Mouse (Mus musculus) megakaryocyte, embryonic 14.5 days (primary cell): ENCODE results near the gene Lims1. TPM values are rescaled to one million over a fixed set of nuclear protein-coding genes. Genes with fewer than 3 reads are reported as not detected.
"Not testable (repeated sequence)": the region's sequence is repeated elsewhere in the genome, so short reads cannot be mapped to it uniquely, and the experiment has no call there.

Experiments used
- H3K27me3 ChIP-seq: replicated peaks from 2 replicates; pipeline ENCODE3; 2012; ENCODE audit warnings: inconsistent platforms
- H3K36me3 ChIP-seq: replicated peaks from 2 replicates; pipeline ENCODE3; 2012; ENCODE audit warnings: low read length, inconsistent platforms, mixed read lengths
- H3K4me1 ChIP-seq: 2 replicates; pipeline ENCODE4 v1.6.1; 2012; ENCODE audit warnings: inconsistent platforms
- H3K4me3 ChIP-seq: replicated peaks from 2 replicates; pipeline ENCODE3; 2012; ENCODE audit warnings: moderate library complexity, mild to moderate bottlenecking, inconsistent platforms
- H3K9me3 ChIP-seq: 2 replicates; pipeline ENCODE4 v1.6.1; 2012; ENCODE audit warnings: inconsistent platforms
- FLI1 ChIP-seq: IDR thresholded peaks from 2 replicates; pipeline ENCODE4 v1.6.1; 2012; ENCODE audit warnings: low read length, inconsistent platforms, mixed read lengths
- GATA1 ChIP-seq: IDR thresholded peaks from 3 replicates; pipeline ENCODE4 v1.6.1; 2012; ENCODE audit warnings: mixed read lengths, low read length, inconsistent platforms, borderline replicate concordance
- polyA plus RNA-seq: library from polyadenylated mRNA; stranded (reverse); fragments of >175 nt; gene quantifications from 2 replicates; pipeline ENCODE4 v1.2.3, GENCODE M21; 2012; ENCODE audit warnings: low replicate concordance; ENCODE audit not compliant: insufficient read depth

Lims1 gene
- polyA plus RNA-seq, 1 experiment, result 6.5 TPM

DNA sequence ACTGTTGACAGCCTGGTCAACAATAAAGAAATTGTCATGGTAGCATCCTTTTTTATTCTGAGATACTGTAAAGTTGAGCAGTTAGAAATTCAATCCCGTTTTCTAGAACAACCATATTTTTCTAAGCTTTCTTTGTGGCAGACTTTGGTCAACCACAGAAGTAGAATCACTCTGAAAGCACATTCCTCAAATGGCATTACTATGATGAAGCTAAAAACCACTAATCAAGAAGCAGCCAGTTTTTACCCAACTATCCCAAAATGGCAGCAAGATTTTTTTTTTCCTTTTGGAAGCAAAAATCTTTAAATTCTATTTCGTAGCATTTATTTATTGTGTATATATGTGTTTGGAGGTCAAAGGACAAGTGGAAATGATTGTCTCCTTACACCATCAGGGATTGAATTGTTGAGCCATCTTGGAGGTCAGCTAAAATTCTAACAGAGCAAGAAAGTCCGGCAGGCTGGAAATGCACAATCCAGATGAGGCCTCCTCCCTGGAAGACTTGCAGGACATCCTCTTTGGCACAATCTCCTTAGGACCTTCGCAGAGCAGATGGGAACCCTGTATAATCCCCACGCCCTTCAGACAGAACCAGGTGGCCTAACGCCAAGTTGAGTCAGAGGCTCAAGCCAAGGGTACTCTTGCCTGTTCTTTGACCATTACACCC, 772 bp upstream of the Lims1 start:
- no peaks in the 10 kb centered on the region for H3K27me3 ChIP-seq
- H3K4me3 ChIP-seq, result peak overlapping the region; percentile 98
- peaks cover 25% of the 10 kb centered on the region for H3K36me3 ChIP-seq
- H3K4me1 ChIP-seq, result peaks cover 38% of the 10 kb centered on the region
- no peak for TF ChIP-seq GATA1
- no peak for TF ChIP-seq FLI1
- H3K9me3 ChIP-seq, result peaks cover 6% of the 10 kb centered on the region

DNA sequence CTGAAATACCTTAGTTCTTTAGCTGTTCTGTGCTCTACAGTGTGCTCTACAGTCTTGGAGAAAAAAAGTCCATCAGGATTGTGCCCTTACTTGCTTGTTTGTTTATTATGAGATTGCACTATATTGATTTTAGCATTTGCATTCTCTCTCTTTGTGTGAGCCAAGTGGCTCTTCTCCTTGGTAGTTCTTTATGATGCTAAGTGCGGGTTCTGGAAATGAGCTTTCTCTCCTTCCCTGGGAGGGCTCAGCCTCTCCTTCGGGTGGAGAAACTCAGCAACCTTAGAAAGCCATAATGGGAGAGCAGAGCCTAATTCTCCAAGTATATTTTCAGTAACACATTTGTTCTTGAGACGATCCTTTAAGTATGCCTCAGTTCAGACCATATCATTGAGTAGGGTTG, 3.0 kb downstream of the Lims1 start:
- H3K4me1 ChIP-seq, result peaks cover 68% of the 10 kb centered on the region
- no peaks in the 10 kb centered on the region for H3K27me3 ChIP-seq
- no peak for TF ChIP-seq GATA1
- no peak for TF ChIP-seq FLI1
- H3K4me3 ChIP-seq, result peak overlapping the region; percentile 98
- no peaks in the 10 kb centered on the region for H3K9me3 ChIP-seq
- H3K36me3 ChIP-seq, result peaks cover 52% of the 10 kb centered on the region

GRCm38 (mm10) chr10:58327836-58328235, 4.6 kb downstream of the Lims1 start:
- H3K9me3 ChIP-seq, H3K27me3 ChIP-seq: not testable (repeated sequence)
- peaks cover 65% of the 10 kb centered on the region for H3K36me3 ChIP-seq
- peaks cover 68% of the 10 kb centered on the region for H3K4me1 ChIP-seq
- H3K4me3 ChIP-seq, result peak overlapping the region; percentile 85

GRCm38 (mm10) chr10:58328517-58329108, 5.3 kb downstream of the Lims1 start:
- no peaks in the 10 kb centered on the region for H3K27me3 ChIP-seq
- H3K36me3 ChIP-seq, result peaks cover 72% of the 10 kb centered on the region
- H3K9me3 ChIP-seq, result no peaks in the 10 kb centered on the region
- H3K4me1 ChIP-seq, result peaks cover 73% of the 10 kb centered on the region
- peak overlapping the region; percentile 85 for H3K4me3 ChIP-seq
- TF ChIP-seq GATA1, result no peak
- TF ChIP-seq FLI1, result no peak

GRCm38 (mm10) chr10:58330635-58331034, 7.4 kb downstream of the Lims1 start:
- no peak for TF ChIP-seq GATA1
- no peak for TF ChIP-seq FLI1
- H3K36me3 ChIP-seq, result peaks cover 85% of the 10 kb centered on the region
- H3K4me3 ChIP-seq, result peak overlapping the region; percentile 85
- no peaks in the 10 kb centered on the region for H3K9me3 ChIP-seq
- no peaks in the 10 kb centered on the region for H3K27me3 ChIP-seq
- H3K4me1 ChIP-seq, result peaks cover 89% of the 10 kb centered on the region

DNA sequence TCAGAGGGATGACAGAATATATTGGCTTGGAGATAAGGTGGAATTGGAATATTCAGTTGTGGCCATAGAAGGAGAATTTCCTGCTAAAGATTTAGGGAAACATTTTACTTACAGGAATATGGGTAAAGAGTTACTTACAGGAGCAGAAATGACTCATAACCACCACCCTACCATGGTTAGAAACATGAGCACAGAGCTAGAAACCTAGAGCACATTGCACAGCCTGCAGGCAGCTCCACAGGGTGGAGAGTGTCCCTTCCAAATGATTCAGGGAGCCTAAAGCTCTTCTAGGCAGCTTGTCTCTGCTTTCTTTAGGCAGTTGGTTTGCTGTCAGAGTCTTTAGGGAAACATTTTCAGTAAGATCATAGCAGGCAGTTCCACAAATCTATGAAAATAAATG, 8.5 kb downstream of the Lims1 start:
- Histone ChIP-seq H3K4me3 (peak overlapping the region; percentile 64), H3K9me3 (no peaks in the 10 kb centered on the region), H3K36me3 (peaks cover 85% of the 10 kb centered on the region), H3K4me1 (peaks cover 92% of the 10 kb centered on the region), H3K27me3 (no peaks in the 10 kb centered on the region)
- TF ChIP-seq GATA1, result no peak
- TF ChIP-seq FLI1, result no peak

DNA sequence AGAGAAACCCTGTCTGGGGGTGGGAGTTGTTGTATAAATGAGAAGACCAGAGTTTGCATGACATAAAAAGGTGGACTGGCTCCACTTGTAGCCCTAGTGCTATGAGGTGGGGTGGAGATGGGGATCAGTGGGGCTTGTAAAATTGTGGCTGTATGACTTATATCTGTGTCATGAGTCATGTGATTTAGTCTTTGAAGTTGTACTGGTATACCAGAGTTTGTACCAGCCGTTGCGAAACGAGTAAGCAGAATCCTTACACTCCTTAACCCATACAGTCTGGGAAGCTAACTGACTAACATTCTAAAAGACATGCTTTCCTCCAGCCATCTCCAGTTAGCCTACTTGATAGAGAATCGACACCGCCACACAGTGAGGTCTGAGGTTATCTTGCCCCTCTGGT, 10.1 kb downstream of the Lims1 start:
- no peaks in the 10 kb centered on the region for H3K27me3 ChIP-seq
- peaks cover 92% of the 10 kb centered on the region for H3K36me3 ChIP-seq
- no peaks in the 10 kb centered on the region for H3K9me3 ChIP-seq
- H3K4me1 ChIP-seq, result peaks cover 97% of the 10 kb centered on the region
- no peak for TF ChIP-seq GATA1
- no peak for TF ChIP-seq FLI1
- H3K4me3 ChIP-seq, result peak overlapping the region; percentile 83

DNA sequence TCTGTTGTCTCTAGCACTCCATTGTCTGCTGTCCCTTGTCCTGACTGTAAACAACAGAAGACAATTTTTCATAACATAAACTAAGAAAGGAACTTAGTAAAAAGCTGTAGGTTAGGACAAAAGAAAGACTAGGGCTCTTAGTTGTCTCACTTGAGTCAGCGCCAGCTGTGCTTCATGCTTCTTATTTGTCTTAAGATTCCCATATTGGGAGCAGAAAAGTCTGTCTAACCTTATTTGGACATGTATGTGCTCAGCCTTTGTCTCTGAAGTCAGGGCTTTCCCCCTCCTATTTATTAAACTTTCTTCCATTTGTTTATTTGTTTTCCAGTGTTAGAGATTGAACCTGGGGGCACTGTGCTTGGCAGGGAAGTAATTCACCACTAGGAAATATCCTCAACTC, 12.9 kb downstream of the Lims1 start:
- TF ChIP-seq FLI1 (no peak), GATA1 (no peak)
- Histone ChIP-seq H3K4me3 (no peak overlapping the region), H3K4me1 (peaks cover 96% of the 10 kb centered on the region), H3K9me3 (no peaks in the 10 kb centered on the region), H3K36me3 (peaks cover 92% of the 10 kb centered on the region), H3K27me3 (no peaks in the 10 kb centered on the region)

DNA sequence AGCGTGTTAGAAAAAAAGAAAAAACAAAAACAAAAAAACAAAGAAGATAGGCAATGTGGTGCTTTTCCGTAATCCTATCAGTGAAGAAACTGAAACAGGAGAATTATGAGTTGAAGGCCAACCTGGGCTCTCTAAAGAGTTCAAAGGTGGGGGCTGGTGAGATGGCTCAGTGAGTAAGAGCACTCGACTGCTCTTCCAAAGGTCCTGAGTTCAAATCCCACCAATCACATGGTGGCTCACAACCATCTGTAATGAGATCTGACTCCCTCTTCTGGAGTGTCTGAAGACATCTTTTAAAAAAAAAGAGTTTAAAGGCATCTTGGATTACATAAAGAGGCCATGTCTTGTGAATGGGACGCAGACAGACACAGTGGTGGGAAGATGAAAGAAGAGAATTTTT, 13.8 kb downstream of the Lims1 start:
- H3K4me3 ChIP-seq, H3K27me3 ChIP-seq, H3K9me3 ChIP-seq: not testable (repeated sequence)
- Histone ChIP-seq H3K4me1 (peaks cover 96% of the 10 kb centered on the region), H3K36me3 (peaks cover 92% of the 10 kb centered on the region)

GRCm38 (mm10) chr10:58338590-58338989, 15.3 kb downstream of the Lims1 start:
- Histone ChIP-seq H3K36me3 (peaks cover 92% of the 10 kb centered on the region), H3K4me1 (peaks cover 97% of the 10 kb centered on the region), H3K4me3 (no peak overlapping the region), H3K27me3 (no peaks in the 10 kb centered on the region), H3K9me3 (no peaks in the 10 kb centered on the region)
- no peak for TF ChIP-seq FLI1
- TF ChIP-seq GATA1, result no peak

GRCm38 (mm10) chr10:58341685-58342084, 18.4 kb downstream of the Lims1 start:
- Histone ChIP-seq H3K4me1 (peaks cover 97% of the 10 kb centered on the region), H3K9me3 (no peaks in the 10 kb centered on the region), H3K36me3 (peaks cover 89% of the 10 kb centered on the region), H3K27me3 (no peaks in the 10 kb centered on the region), H3K4me3 (peak overlapping the region; percentile 80)
- TF ChIP-seq GATA1, result no peak
